Mouse (Mus musculus): ENCODE results near the gene Klk12.

DNA sequence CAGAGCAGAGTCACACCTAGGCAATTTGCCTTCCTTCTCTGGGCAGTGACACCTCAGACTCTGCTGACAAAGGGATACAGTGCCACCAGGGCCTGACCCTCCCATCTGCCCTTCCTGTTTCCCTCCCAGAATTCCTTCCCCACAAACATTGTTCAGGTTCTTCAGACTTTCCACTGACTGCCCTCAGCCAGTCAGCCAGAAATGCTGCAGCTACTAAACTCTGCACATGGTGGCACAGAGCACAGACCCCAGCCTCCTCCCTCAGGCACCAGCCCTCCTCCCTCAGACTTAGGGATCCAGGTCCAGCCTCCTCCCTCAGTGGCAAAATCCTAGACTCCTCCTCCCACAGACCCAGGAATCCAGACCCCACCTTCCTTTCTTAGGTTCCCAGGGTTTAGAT is 48.0 kb downstream of the Klk12 start:
- TF ChIP-seq CTCF (conservative IDR thresholded peaks at IDR 0.05 in 1 of 2, IDR thresholded peaks at IDR 0.05 in 1 of 2; ENCODE audit: low read depth in 2 of 2, low read length in 2 of 2) (no peak), SMC3 (IDR thresholded peaks at IDR 0.05; ENCODE audit: low read depth, low read length) (no peak), POLR2A (IDR thresholded peaks at IDR 0.05; ENCODE audit: low read depth, low read length) (no peak), KAT2A (IDR thresholded peaks at IDR 0.05; ENCODE audit: insufficient replicate concordance, low read length) (no peak), JUN (IDR thresholded peaks at IDR 0.05; ENCODE audit: insufficient read depth, low read depth, low read length) (no peak), ZMIZ1 (IDR thresholded peaks at IDR 0.05; ENCODE audit: low read depth, low read length) (no peak), ZC3H11A (IDR thresholded peaks at IDR 0.05; ENCODE audit: low read depth, low read length) (no peak), MXI1 (IDR thresholded peaks at IDR 0.05; ENCODE audit: low read depth, low read length) (no peak), RAD21 (IDR thresholded peaks at IDR 0.05; ENCODE audit: low read depth, low read length) (no peak), CHD2 (IDR thresholded peaks at IDR 0.05; ENCODE audit: low read length) (no peak), POLR2AphosphoS2 (IDR thresholded peaks at IDR 0.05; ENCODE audit: low read depth, low read length) (no peak)

Measured in CH12.LX (cell line).